Mouse (Mus musculus) intestine, embryonic 14.5 days (tissue): ENCODE measurements around the gene Atp8a2. TPM values are rescaled to one million over a fixed set of nuclear protein-coding genes. Genes with fewer than 3 reads are reported as not detected.
A peak's percentile ranks its signal among the peaks of the same experiment; 100 is the strongest.

Experiments
- ATAC-seq: fragments of 200-750 bp; cut with Nextera tagmentation; replicated peaks from 2 replicates; pipeline ENCODE4 v1.8.0; 2017; ENCODE audit warnings: low read depth, moderate number of reproducible peaks, moderate TSS enrichment, moderate library complexity; ENCODE audit not compliant: low FRiP score, low TSS enrichment
- DNase-seq: peaks from one replicate; pipeline ENCODE4 v3.0.0-alpha.2; 2018; ENCODE audit warnings: low spot score
- H3K27ac ChIP-seq: fragments of 300-500 bp; sonication (generic); 2 replicates; pipeline ENCODE4 v1.5.1; 2014; ENCODE audit warnings: low read depth, mild to moderate bottlenecking, control low read depth
- H3K27me3 ChIP-seq: fragments of 300-500 bp; sonication (generic); replicated peaks from 2 replicates; pipeline ENCODE4 v1.6.1; 2014; ENCODE audit warnings: low read length, control low read depth; ENCODE audit not compliant: control insufficient read depth, insufficient read depth
- H3K36me3 ChIP-seq: fragments of 300-500 bp; sonication (generic); 2 replicates; pipeline ENCODE4 v1.6.1; 2014; ENCODE audit warnings: low read length, control low read depth; ENCODE audit not compliant: control insufficient read depth, insufficient read depth
- H3K4me1 ChIP-seq: fragments of 300-500 bp; sonication (generic); replicated peaks from 2 replicates; pipeline ENCODE4 v1.6.1; 2014; ENCODE audit warnings: low read length, control low read depth, mixed read lengths; ENCODE audit not compliant: control insufficient read depth, insufficient read depth
- H3K4me2 ChIP-seq: fragments of 300-500 bp; sonication (generic); 2 replicates; pipeline ENCODE4 v1.6.1; 2014; ENCODE audit warnings: low read length
- H3K4me3 ChIP-seq: fragments of 300-500 bp; sonication (generic); 2 replicates; pipeline ENCODE4 v1.5.1; 2014; ENCODE audit warnings: low read depth, low read length, control low read depth, mixed read lengths
- H3K9ac ChIP-seq: fragments of 300-500 bp; sonication (generic); 2 replicates; pipeline ENCODE4 v1.6.1; 2014; ENCODE audit warnings: mild to moderate bottlenecking, low read length
- H3K9me3 ChIP-seq: fragments of 300-500 bp; sonication (generic); 2 replicates; pipeline ENCODE4 v1.6.1; 2016; ENCODE audit warnings: low read length, control low read depth; ENCODE audit not compliant: control insufficient read depth
- WGBS: fragments of 180-500 bp; shearing (Covaris S2); extraction: QIAGEN DNeasy Blood & Tissue Kit; methylation state at CpG from one replicate; pipeline ENCODE4 v1.1.7; 2014; 5-methylcytosine and 5-hydroxymethylcytosine counted together
- polyA plus RNA-seq: library from polyadenylated mRNA; unstranded; fragments of >200 nt; fragmentation: Nextera tagmentation; extraction: Ambion mirVana; gene quantifications from 2 replicates; pipeline ENCODE4 v1.2.1, GENCODE M21; 2014

Atp8a2 gene
- polyA plus RNA-seq, 1 experiment from 2014 or later = 9.0 TPM

DNA sequence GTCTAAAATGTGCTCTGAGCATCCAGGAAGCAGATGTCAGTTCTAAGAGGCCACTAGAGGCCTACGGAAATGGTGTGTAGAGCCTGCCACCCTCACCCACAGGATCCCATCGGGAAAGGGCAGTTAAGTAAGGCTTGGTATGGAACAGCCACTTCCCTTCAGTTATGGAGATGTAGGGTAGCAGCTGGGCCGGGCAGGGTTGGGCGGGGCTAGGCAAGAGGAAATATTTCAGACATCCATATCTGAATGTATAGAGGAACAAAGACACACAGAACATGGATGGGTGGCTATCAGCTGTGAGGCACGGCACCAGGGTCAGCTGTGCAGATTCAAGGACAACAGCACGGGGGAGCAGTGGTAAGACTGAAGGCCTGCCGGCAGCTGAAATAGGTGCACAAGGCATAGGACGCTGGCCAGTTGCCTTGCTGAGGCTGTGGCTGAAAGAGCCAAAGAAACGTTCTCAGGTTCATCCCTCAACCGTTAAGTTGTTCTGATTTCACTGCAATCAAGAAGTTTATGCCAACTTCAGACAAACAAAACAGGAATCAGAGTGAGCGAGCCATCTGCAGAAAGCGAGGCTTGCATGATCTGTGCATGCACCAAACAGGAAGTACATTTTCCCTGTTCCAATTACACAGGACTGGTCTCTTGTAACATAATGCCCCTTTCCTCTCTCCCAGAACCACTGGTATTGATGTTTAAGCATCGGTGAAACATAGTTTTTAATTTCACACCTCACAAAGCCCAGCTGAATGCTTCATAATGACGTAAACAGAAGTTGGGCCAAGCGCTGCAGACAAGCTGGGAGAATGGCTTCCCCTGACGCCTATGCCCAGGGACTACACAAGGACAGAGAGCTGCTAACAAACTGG, 549.9 kb downstream of the Atp8a2 start:
- no peak overlapping the region for H3K4me3 ChIP-seq
- 0 out of 2 replicates have a peak, but pooled peaks have one; percentile 5 for ATAC-seq
- no peak overlapping the region for H3K4me2 ChIP-seq
- DNase-seq = no peak
- H3K4me1 ChIP-seq = 0 out of 2 replicates have a peak, but pooled peaks cover 3% of the 10 kb centered on the region
- no peaks in the 10 kb centered on the region for H3K27me3 ChIP-seq
- H3K27ac ChIP-seq = no peak overlapping the region
- H3K9ac ChIP-seq = no peak overlapping the region
- no peaks in the 10 kb centered on the region for H3K9me3 ChIP-seq
- 66% methylated on average over 16 of the region's 16 CpGs for WGBS
- H3K36me3 ChIP-seq = no peaks in the 10 kb centered on the region

DNA sequence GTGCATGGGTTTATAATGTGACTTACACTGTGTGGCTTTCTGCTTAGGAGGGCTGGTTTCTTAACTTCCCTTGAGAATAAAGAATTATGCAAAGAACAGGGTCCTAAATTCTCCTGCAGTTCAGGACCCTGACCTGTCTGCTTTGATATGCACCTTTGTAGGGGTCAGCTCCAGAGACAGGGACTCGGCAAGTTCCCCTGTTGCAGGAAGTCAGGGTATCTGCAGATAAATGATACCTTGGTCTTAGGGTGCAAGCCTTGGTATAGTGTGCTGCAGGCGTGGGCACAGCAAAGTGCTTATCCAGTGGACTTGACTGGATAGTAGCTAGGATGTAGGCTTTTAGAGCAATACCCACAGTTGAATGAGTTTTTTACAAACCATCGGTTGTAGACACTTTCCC, 552.1 kb downstream of the Atp8a2 start:
- Histone ChIP-seq H3K9ac (no peak overlapping the region), H3K4me2 (no peak overlapping the region), H3K27me3 (no peaks in the 10 kb centered on the region), H3K9me3 (no peaks in the 10 kb centered on the region), H3K27ac (no peak overlapping the region), H3K36me3 (no peaks in the 10 kb centered on the region), H3K4me3 (no peak overlapping the region), H3K4me1 (0 out of 2 replicates have a peak, but pooled peaks cover 10% of the 10 kb centered on the region)
- ATAC-seq = no peak
- DNase-seq = no peak
- 79% methylated on average over 3 of the region's 3 CpGs for WGBS

DNA sequence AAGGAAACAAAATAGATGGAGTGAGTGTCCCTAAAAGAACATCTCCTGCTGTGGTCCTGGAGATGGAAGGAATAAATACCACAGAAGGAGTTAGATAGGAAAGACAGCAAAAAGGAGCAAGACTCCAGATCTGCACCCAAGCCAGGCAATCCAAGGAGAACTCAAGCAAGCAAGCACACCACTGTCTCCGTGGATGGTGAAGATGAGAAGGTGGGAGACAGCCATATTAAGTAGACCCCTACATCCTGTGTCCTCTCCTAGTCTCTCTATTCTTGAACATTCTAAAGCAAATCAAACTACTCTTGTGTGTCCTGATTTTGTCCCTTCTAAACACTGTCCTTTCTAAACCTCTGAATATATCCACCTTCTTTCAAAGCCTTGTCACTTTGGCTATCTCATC, 552.8 kb downstream of the Atp8a2 start:
- WGBS = 100% methylated on average over 1 of the region's 1 CpGs
- H3K27ac ChIP-seq = no peak overlapping the region

DNA sequence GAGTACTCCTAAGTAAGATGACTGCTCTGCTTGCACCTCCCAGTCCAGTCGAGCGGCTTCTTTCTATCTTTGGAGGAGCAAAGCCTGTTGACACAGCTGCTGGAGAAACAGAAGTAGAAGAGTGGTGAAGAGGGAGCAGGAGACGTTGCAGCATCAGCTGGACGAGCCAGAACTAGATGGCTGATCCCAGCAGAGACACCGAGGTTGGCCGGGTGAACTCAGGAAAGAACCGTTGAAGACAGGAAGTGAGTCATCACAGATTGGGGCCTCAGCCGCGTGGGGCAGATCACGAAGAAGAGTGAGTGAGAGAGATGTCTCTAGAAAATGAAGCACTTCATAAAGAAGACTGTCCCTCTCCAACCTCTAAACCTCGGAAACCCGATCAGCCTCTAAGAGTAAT, 553.4 kb downstream of the Atp8a2 start:
- Histone ChIP-seq H3K4me1 (peaks cover 14% of the 10 kb centered on the region; the same call in 1 of the 2 replicates), H3K4me2 (no peak overlapping the region), H3K36me3 (no peaks in the 10 kb centered on the region), H3K27ac (no peak overlapping the region), H3K27me3 (no peaks in the 10 kb centered on the region), H3K9ac (no peak overlapping the region), H3K9me3 (no peaks in the 10 kb centered on the region), H3K4me3 (no peak overlapping the region)
- 45% methylated on average over 12 of the region's 12 CpGs for WGBS
- ATAC-seq (no peak), DNase-seq (no peak)

More for the DNA sequence above, 552.8 kb downstream of the Atp8a2 start:
- H3K36me3 ChIP-seq = no peaks in the 10 kb centered on the region
- no peak overlapping the region for H3K9ac ChIP-seq
- H3K4me1 ChIP-seq = peaks cover 14% of the 10 kb centered on the region; the same call in 1 of the 2 replicates
- no peaks in the 10 kb centered on the region for H3K27me3 ChIP-seq
- no peak overlapping the region for H3K4me2 ChIP-seq
- no peak overlapping the region for H3K4me3 ChIP-seq
- H3K9me3 ChIP-seq = no peaks in the 10 kb centered on the region
- ATAC-seq = no peak
- no peak for DNase-seq

DNA sequence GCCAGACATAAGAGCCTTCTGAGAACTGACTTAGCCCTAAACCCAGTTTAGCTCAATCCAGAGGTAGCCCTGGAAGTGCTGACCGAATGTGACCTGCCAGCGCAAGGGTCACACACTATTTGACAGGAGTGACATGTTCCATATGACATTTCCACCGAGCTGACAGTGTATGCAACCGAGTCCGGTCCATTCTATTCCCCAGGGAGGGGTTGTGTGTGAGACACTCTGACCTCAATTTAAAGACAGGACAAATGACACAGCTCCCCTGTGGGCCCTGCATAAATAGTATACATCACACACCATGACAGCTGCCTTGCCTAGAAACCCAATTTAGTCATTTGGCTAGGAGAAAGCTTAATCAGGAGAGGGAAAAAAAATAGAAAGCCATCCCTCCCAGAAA, 555.1 kb downstream of the Atp8a2 start:
- ATAC-seq (no peak), DNase-seq (no peak)
- Histone ChIP-seq H3K27ac (no peak overlapping the region), H3K36me3 (no peaks in the 10 kb centered on the region), H3K4me1 (peaks cover 14% of the 10 kb centered on the region; the same call in 1 of the 2 replicates), H3K27me3 (no peaks in the 10 kb centered on the region), H3K9me3 (no peaks in the 10 kb centered on the region), H3K9ac (no peak overlapping the region), H3K4me3 (no peak overlapping the region), H3K4me2 (no peak overlapping the region)
- 29% methylated on average over 5 of the region's 5 CpGs for WGBS

DNA sequence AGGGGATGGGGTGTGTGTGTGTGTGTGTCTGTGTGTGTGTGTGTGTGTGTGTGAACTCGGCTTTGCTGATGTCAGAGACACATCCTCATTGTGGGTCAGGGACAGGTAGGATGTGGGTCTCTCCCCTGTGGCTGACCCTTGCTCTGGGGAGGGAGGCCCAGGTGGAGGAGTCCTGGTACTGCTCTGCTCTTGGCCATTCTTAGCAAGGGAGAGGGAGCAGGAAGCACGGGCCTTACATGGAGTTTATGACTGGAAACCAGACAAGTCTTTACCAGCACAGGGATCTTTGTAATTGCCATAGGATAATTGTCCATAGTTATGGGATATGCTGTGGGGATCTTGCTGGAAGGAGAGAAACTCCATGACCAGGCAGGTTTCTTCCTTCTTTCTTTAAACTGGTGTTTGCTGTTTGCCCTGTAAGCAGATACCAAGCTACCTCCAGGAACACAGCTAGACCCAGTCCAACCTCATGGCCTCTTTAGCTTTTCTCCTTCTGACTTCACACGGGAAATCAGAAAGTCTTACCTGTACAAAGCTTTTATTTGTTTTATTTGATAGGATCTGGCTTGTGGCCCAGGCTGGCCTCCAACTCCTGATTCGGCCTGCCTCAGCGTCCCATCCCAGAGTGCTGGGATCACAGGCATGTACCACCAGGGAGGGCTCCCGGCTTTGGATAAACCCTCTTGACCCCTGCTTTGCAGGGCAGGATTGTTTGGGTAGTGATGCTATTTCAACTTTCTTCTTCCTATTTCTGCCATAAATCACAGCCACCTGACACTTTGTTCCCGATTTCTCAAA, 557.9 kb downstream of the Atp8a2 start:
- no peak overlapping the region for H3K4me2 ChIP-seq
- H3K9me3 ChIP-seq = no peaks in the 10 kb centered on the region
- ATAC-seq = 0 out of 2 replicates have a peak, but pooled peaks have one; percentile 15
- no peak overlapping the region for H3K9ac ChIP-seq
- H3K27ac ChIP-seq = no peak overlapping the region
- H3K4me1 ChIP-seq = peaks cover 14% of the 10 kb centered on the region; the same call in 1 of the 2 replicates
- DNase-seq = no peak
- no peaks in the 10 kb centered on the region for H3K36me3 ChIP-seq
- H3K4me3 ChIP-seq = no peak overlapping the region
- 21% methylated on average over 7 of the region's 7 CpGs for WGBS
- H3K27me3 ChIP-seq = no peaks in the 10 kb centered on the region

DNA sequence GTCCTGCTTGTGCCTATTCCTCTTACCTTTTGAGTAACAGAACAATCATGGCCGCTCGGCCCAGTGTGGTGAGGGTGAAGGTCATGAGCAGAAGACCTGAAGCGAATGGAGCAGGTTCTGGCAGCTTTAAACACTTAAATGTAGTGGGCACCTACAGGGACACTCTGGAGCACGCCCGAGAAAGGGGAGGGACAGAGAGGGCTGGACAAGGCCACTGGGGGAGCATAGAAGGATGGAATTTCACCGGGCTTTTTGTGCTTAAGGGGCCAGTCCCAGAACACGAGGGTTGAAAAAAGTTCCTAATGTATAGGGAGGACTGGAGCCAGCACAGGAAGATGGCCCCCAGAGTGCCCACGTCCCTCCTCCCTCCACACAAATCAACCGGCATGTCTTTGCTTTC, 563.0 kb downstream of the Atp8a2 start:
- Histone ChIP-seq H3K27me3 (no peaks in the 10 kb centered on the region), H3K9me3 (no peaks in the 10 kb centered on the region), H3K4me1 (no peaks in the 10 kb centered on the region), H3K9ac (no peak overlapping the region), H3K4me3 (no peak overlapping the region), H3K36me3 (peaks cover 15% of the 10 kb centered on the region), H3K4me2 (no peak overlapping the region), H3K27ac (no peak overlapping the region)
- DNase-seq (no peak), ATAC-seq (no peak)
- WGBS = 86% methylated on average over 9 of the region's 9 CpGs

DNA sequence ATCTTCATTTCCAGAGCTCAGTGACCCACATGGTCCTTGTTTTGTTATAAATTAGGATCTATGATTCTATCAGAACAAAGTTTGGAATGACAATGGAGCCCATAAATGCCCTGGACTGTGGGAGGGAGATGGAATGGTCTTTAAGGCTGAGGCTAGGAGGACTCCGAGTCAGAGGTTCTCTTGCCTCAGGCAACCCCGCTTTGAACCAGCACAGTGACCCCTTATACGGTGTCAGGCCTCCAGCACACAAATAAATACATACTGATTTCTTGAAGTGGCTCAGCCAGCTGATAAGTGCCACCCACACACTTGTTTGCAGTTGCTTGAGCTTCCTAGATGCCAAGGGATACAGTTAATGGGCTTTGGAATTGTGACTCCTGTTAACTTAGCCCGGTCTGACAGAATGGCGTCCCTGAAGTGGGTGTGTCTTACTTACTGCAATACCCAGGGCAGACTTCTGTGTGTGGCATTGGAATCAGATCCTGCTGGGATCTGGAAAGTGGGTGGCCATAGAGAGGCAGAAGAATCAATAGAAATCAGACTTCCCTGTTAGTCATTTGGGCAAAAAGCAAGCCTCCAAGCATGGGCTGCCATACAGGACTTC, 563.6 kb downstream of the Atp8a2 start:
- ATAC-seq (no peak), DNase-seq (no peak)
- Histone ChIP-seq H3K27ac (no peak overlapping the region), H3K9ac (no peak overlapping the region), H3K4me3 (no peak overlapping the region), H3K27me3 (no peaks in the 10 kb centered on the region), H3K4me1 (no peaks in the 10 kb centered on the region), H3K4me2 (no peak overlapping the region), H3K36me3 (peaks cover 15% of the 10 kb centered on the region), H3K9me3 (no peaks in the 10 kb centered on the region)
- WGBS = 80% methylated on average over 5 of the region's 5 CpGs
